Mouse (Mus musculus): ENCODE data around the gene Iqcf3.

Gene Iqcf3

GRCm38 (mm10) chr9:106453271-106454070 is 108.0 kb downstream of the Iqcf3 start, which contains the start of gene Pcbp4:
Pcbp4 (plus strand) TSS chr9:106453291.
- peak; percentile 89 to 90 for DNase-seq

All from kidney, adult 8-10 months (tissue).